9 mouse cellular contexts compared by ENCODE assay signal in genomic region chr11:5151247-5151630, GRCm38 (mm10). TPM values are rescaled to one million over a fixed set of nuclear protein-coding genes. Genes with fewer than 3 reads are reported as not detected.
DNase-seq lines count a peak whose midpoint lies in the region; ATAC-seq and TF ChIP-seq lines count a peak whose summit lies in the region.
"Had no signal": no experiment of that assay in that cellular context is flagged by ENCODE, and none has a peak within 500 bp of the region (broad histone marks: within the 10 kb centered on the region; RNA-seq: fewer than 3 reads in every experiment).

No protein-coding gene starts in this region.

- no peak overlapping the region for H3K9ac ChIP-seq in lung, postnatal 0 days (replicated peaks; ENCODE audit: low read depth)
- H3K9ac ChIP-seq in forebrain, embryonic 16.5 days (replicated peaks; ENCODE audit: low read depth, low read length), result no peak overlapping the region
- H3K9ac ChIP-seq in limb, embryonic 11.5 days (ENCODE audit: low read length), result peak overlapping the region; percentile 76; the same call in 1 of the 2 replicates

- TF ChIP-seq EP300 in lung, postnatal 0 days (IDR thresholded peaks at IDR 0.05), result no peak

- no peaks in the 10 kb centered on the region for H3K36me3 ChIP-seq in lung, postnatal 0 days (ENCODE audit: insufficient read depth, low read length)
- no peaks in the 10 kb centered on the region for H3K36me3 ChIP-seq in forebrain, embryonic 16.5 days (ENCODE audit: control insufficient read depth, insufficient read depth)
- H3K36me3 ChIP-seq in limb, embryonic 11.5 days (ENCODE audit: control insufficient read depth, insufficient read depth, low read length), result no peaks in the 10 kb centered on the region
- H3K36me3 ChIP-seq in small intestine, adult 2 months (ENCODE audit: control insufficient read depth, insufficient read depth, low read length), result no peaks in the 10 kb centered on the region

- H3K9me3 ChIP-seq in lung, postnatal 0 days (ENCODE audit: low read length), result no peaks in the 10 kb centered on the region
- no peaks in the 10 kb centered on the region for H3K9me3 ChIP-seq in forebrain, embryonic 16.5 days (ENCODE audit: control insufficient read depth, low read length)
- H3K9me3 ChIP-seq in limb, embryonic 11.5 days (ENCODE audit: control insufficient read depth, low read length), result no peaks in the 10 kb centered on the region

- DNase-seq in lung, postnatal 0 days (ENCODE audit: low spot score), result no peak
- no peak for DNase-seq in lung, adult 18-20 months
- no peak for DNase-seq in limb, embryonic 11.5 days (ENCODE audit: low spot score)
- DNase-seq in T-cell, adult 2 months (ENCODE audit: low spot score), result no peak
- no peak for DNase-seq in layer of hippocampus, postnatal 36 days
- no peak for DNase-seq in natural killer cell, adult 2 months (ENCODE audit: low spot score in 2 of 2)
- DNase-seq: left cerebral cortex, postnatal 4 days had no signal

- no peak overlapping the region for H3K27ac ChIP-seq in lung, postnatal 0 days (ENCODE audit: low read length)
- H3K27ac ChIP-seq in forebrain, embryonic 16.5 days (ENCODE audit: low read length), result no peak overlapping the region
- H3K27ac ChIP-seq in limb, embryonic 11.5 days (replicated peaks; ENCODE audit: low read depth, low read length), result no peak overlapping the region
- 0 out of 2 replicates have a peak overlapping the region, but pooled peaks have one; percentile 20 for H3K27ac ChIP-seq in small intestine, adult 2 months (ENCODE audit: insufficient read depth, low read depth, low read length)

- no peak for TF ChIP-seq CTCF in lung, postnatal 0 days (IDR thresholded peaks at IDR 0.05)
- TF ChIP-seq CTCF in small intestine, adult 2 months (IDR thresholded peaks at IDR 0.05; ENCODE audit: extremely low read depth, insufficient read length, insufficient replicate concordance, low read depth, low read length), result no peak

- no peaks in the 10 kb centered on the region for H3K27me3 ChIP-seq in lung, postnatal 0 days (replicated peaks; ENCODE audit: insufficient read depth, low read length)
- H3K27me3 ChIP-seq in forebrain, embryonic 16.5 days (replicated peaks; ENCODE audit: control insufficient read depth, insufficient read depth, low read length), result no peaks in the 10 kb centered on the region
- H3K27me3 ChIP-seq in limb, embryonic 11.5 days (ENCODE audit: control insufficient read depth, insufficient read depth, low read length), result peaks cover 7% of the 10 kb centered on the region; the same call in 1 of the 2 replicates
- H3K27me3 ChIP-seq in small intestine, adult 2 months (ENCODE audit: control insufficient read depth, insufficient read depth, low read length), result peaks cover 6% of the 10 kb centered on the region

- peaks cover 18% of the 10 kb centered on the region; the same call in 1 of the 2 replicates for H3K4me1 ChIP-seq in lung, postnatal 0 days (ENCODE audit: insufficient read depth, low read depth, low read length)
- peaks cover 19% of the 10 kb centered on the region for H3K4me1 ChIP-seq in forebrain, embryonic 16.5 days (replicated peaks; ENCODE audit: control insufficient read depth, insufficient read depth, low read length)
- H3K4me1 ChIP-seq in limb, embryonic 11.5 days (ENCODE audit: control insufficient read depth, insufficient read depth, low read length), result peaks cover 15% of the 10 kb centered on the region; the same call in 1 of the 2 replicates
- peaks cover 16% of the 10 kb centered on the region for H3K4me1 ChIP-seq in small intestine, adult 2 months (ENCODE audit: control insufficient read depth, insufficient read depth, insufficient read length, low read length)

- peak overlapping the region; percentile 43 for H3K4me3 ChIP-seq in lung, postnatal 0 days (ENCODE audit: low read depth, low read length)
- H3K4me3 ChIP-seq in forebrain, embryonic 16.5 days (replicated peaks; ENCODE audit: low read length), result peak overlapping the region; percentile 59
- H3K4me3 ChIP-seq in limb, embryonic 11.5 days (ENCODE audit: low read depth, low read length), result peak overlapping the region; percentile 47
- peak overlapping the region; percentile 67 for H3K4me3 ChIP-seq in small intestine, adult 2 months (ENCODE audit: low read depth, low read length)

- 45% methylated on average over 4 of the region's 4 CpGs for WGBS in lung, postnatal 0 days
- WGBS in forebrain, embryonic 16.5 days, result 11% methylated on average over 4 of the region's 4 CpGs
- WGBS in limb, embryonic 11.5 days, result 37% methylated on average over 4 of the region's 4 CpGs
- WGBS in small intestine, adult 2 months, result 81% methylated on average over 4 of the region's 4 CpGs

- no peak for ATAC-seq in lung, postnatal 0 days
- no peak for ATAC-seq in forebrain, embryonic 16.5 days
- ATAC-seq in limb, embryonic 11.5 days (ENCODE audit: insufficient number of reproducible peaks, low FRiP score, low TSS enrichment, low read depth), result no peak

- H3K4me2 ChIP-seq in lung, postnatal 0 days (replicated peaks; ENCODE audit: low read depth, low read length), result peak overlapping the region; percentile 88
- peak overlapping the region; percentile 91 for H3K4me2 ChIP-seq in forebrain, embryonic 16.5 days (ENCODE audit: low read length)
- H3K4me2 ChIP-seq in limb, embryonic 11.5 days (ENCODE audit: low read depth, severe bottlenecking), result peak overlapping the region; percentile 79; the same call in 1 of the 2 replicates

- no peak for TF ChIP-seq POLR2A in small intestine, adult 2 months (IDR thresholded peaks at IDR 0.05; ENCODE audit: low read depth, low read length)

RNA-seq across cellular contexts. Expression of gene Emid1, which starts 0.8 kb away (rescaled TPM):
- 63.3 and 67.5 TPM in 2 replicates for polyA plus RNA-seq in lung, postnatal 0 days (2015; fragmentation: Nextera tagmentation; extraction: Ambion mirVana)
- 22.4 and 27.3 TPM in 2 replicates for polyA plus RNA-seq in forebrain, embryonic 16.5 days (2015; fragmentation: Nextera tagmentation; extraction: Ambion mirVana)
- polyA plus RNA-seq in limb, embryonic 11.5 days (2014; fragmentation: Nextera tagmentation; extraction: Ambion mirVana), result 9.9 and 11.5 TPM in 2 replicates
- 16.9 and 34.7 TPM in 2 replicates for polyA plus RNA-seq in small intestine, adult 2 months (2012; rRNA removed)
- total RNA-seq in layer of hippocampus, postnatal 36 days (2021), result 1 to 10 TPM; 7.3 to 9.3 TPM

RNA-seq across cellular contexts. Expression of gene Ewsr1, which starts 52.2 kb away (rescaled TPM):
- 274 and 290 TPM in 2 replicates for polyA plus RNA-seq in lung, postnatal 0 days (2015; fragmentation: Nextera tagmentation; extraction: Ambion mirVana)
- polyA plus RNA-seq in forebrain, embryonic 16.5 days (2015; fragmentation: Nextera tagmentation; extraction: Ambion mirVana), result 809 and 814 TPM in 2 replicates
- polyA plus RNA-seq in limb, embryonic 11.5 days (2014; fragmentation: Nextera tagmentation; extraction: Ambion mirVana), result 497 and 511 TPM in 2 replicates
- 305 and 396 TPM in 2 replicates for polyA plus RNA-seq in small intestine, adult 2 months (2012; rRNA removed)
- total RNA-seq in layer of hippocampus, postnatal 36 days (2021), result 100 to 1,000 TPM; 319 to 373 TPM

RNA-seq across cellular contexts. Expression of gene Rhbdd3, which starts 52.5 kb away (rescaled TPM):
- polyA plus RNA-seq in lung, postnatal 0 days (2015; fragmentation: Nextera tagmentation; extraction: Ambion mirVana), result 17.0 and 19.4 TPM in 2 replicates
- polyA plus RNA-seq in forebrain, embryonic 16.5 days (2015; fragmentation: Nextera tagmentation; extraction: Ambion mirVana), result 25.1 and 33.0 TPM in 2 replicates
- 19.3 and 20.5 TPM in 2 replicates for polyA plus RNA-seq in limb, embryonic 11.5 days (2014; fragmentation: Nextera tagmentation; extraction: Ambion mirVana)
- polyA plus RNA-seq in small intestine, adult 2 months (2012; rRNA removed), result 16.2 and 22.1 TPM in 2 replicates
- 10 to 100 TPM; 20.2 to 22.2 TPM for total RNA-seq in layer of hippocampus, postnatal 36 days (2021)
